Mouse (Mus musculus): ENCODE data around the gene Olfr376.

The Olfr376 gene

DNA sequence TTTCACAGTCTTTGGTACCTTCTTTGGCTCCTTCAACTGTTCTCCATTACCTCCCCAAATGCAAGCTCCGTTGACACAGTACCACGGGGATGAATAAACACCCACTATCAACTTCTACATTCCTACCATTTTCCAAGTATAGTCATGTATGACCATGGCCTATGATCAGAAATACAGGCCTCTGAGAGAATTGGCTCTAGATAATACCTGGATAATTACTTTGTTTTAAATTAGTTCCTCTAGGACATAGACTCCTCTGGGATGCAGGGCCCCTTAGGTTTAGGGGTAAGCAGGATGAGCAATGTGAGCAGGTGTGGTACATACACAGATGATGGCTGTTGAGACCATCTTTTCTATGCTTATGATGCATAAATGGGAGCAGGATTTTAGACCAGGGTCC lies at the start of gene Olfr376:
TSS of gene Olfr376 (plus strand) at position 301 of the 400 bp plus-strand sequence.
- DNase-seq (ENCODE audit: low read depth, low spot score), result no peak

DNA sequence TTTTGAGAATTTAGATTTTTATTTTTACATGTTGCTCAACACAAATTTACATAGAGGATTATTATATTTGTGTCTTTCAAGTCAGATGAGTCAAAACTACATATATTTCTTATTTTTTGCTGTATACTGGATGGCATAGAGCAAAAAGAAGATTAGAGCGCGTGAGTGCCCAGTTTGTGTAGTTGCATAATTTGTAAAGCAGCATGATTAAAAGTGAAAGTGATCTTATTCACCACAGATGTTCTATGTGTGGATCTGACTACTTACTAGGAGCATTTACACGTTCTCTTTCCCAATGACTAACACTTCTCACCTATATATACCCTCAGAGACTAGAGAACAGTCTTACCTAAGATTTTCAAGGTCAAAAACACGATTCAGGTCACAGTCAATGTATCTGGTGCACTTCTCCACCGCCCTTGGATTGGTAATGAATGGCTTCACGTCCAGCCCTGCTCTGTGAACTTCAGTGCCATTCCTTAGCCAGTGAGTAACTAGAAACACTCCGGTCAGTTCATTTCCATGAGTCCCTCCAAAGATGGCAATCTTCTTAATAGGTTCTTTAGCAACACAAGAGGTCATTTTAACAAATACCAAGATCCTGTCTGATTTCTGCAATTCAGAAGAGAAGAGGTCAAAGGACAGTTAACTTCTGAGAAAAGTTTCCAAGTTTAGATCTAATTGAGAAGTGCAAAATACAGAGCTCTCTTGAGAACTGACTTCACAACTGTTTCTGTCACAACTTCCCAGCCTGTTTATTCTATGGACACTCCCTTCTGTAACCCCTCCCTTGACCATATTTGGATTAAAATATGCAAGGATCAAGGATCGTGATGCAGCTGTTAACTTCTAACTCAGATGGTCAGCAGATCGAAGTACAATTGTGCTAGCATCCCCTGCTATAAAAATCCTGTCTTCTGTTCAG lies 46.9 kb upstream of the Olfr376 start:
- DNase-seq (ENCODE audit: low read depth, low spot score), result no peak

DNA sequence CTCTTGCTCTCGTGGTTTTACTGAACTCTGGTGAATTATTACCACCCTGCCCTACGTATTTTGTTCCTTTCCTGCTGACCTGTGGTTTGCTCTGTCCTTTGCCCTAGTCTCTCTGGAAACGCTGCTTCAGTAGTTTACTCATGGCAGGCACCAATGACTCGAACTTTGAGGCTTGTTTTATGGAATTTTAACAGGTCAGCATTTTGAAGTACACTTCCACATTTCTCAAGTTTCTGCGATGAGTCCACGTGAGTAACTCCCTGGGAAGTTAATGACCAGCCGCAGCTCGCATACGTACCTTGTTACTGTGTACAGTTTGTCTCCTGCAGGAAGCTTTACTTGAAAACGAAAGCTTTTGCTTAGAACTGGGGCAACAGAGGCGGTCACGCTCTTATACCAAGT lies 44.6 kb upstream of the Olfr376 start:
- no peak for DNase-seq (ENCODE audit: low read depth, low spot score)

DNA sequence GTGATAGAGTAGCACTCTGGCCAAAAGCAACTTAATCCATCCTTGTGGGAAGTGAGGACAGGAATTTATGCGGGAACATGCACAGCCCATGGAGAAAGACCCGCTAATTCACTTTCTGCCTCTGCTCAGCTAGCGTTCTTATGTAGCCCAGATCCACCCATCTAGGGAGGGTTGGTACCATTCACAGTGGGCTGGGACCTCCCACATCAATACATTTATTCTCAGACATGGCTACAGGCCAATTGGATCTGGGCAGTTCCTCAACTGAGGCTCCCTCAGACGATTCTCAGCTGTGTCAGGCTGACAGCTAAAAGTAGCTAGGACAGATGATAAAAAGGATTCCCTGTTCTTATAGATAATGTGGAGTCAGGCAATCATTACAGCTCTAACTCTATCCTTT lies 43.7 kb upstream of the Olfr376 start:
- no peak for DNase-seq (ENCODE audit: low read depth, low spot score)

DNA sequence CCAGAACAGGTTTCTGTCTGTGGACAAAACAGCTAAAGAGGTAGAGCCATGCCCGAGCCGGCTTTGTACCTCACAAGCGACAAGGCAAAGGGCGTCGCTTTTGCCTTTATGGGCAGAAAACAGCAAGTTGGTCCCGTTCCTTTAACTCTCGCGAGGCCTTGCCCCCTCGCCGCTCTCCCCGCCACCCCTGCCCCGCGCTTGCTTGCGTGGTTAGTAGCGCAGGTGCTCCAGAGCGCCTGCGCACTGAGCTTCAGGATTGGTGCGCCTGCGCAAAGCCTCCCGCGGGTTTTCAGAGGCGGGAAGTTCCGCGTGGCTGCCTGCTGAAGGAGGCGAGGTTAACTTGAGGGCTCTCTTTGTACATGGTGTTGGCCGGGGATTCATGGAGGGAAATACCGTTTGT lies 41.6 kb upstream of the Olfr376 start, which contains the start of the genes Aspa, Gm49340 and Spata22:
TSS of gene Aspa (minus strand) at position 155 of the 400 bp plus-strand sequence.
TSS of gene Gm49340 (plus strand) at position 300 of the 400 bp plus-strand sequence.
TSS of gene Spata22 (plus strand) at position 300 of the 400 bp plus-strand sequence.
- no peak for DNase-seq (ENCODE audit: low read depth, low spot score)

DNA sequence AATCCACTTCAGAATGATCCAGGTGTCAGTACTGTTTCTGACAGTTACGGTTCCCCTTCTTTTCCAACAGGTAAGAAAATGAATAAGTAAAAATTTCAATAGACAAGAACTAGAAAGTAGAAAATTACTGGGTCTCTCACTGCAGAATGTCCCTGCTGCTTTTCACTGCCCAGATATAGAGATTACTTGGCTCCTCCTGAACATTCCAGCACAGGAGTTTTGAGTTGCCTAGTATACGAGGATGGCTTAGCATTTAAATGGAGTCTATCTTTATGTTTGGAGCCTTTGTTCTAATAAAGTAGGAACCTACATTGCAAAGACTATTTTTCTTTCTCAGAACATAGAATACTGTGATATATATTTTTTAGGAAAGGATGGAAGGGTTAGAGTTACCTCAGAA lies 37.7 kb upstream of the Olfr376 start:
- DNase-seq (ENCODE audit: low read depth, low spot score), result no peak

DNA sequence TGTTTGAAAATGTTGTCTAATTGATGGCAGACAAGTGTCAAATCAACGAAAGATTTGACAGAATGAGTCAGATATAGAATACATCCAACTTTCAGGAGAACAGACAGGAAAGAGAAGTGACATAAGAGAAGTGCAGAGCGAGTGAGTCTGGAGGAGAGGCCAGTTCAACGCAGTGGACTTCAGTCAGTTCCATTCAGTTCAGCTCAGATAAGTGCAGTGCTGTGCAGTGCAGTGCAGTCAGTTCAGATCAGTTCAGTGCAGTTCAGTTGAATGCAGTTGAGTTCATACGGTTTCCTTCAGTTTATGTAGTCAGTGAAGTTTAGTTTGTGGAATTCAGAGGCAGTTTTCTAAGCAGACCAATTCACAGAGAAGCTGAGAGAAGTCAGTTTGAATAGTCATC lies 34.1 kb upstream of the Olfr376 start:
- DNase-seq (ENCODE audit: low read depth, low spot score), result no peak

DNA sequence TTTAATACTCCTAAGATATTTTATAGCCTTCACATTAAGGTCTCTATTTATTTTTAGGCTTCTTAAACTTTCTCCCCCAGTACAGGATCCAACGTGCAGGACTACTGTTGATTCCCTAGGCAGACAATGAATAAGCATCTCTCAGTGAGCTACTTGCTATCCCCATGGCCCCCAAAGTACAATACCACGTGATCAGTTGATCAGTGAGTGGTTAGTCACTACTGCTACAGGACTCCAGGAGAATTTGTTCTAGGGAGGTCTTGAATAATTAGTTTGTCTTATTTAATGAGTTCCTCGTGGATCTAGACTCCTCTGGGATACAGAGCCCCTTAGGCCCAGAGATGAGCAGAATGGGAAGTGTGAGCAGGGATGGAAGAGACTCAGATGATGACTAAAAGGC lies 20.6 kb upstream of the Olfr376 start, which contains the start of gene Olfr20:
TSS of gene Olfr20 (plus strand) at position 301 of the 400 bp plus-strand sequence.
- no peak for DNase-seq (ENCODE audit: low read depth, low spot score)

DNA sequence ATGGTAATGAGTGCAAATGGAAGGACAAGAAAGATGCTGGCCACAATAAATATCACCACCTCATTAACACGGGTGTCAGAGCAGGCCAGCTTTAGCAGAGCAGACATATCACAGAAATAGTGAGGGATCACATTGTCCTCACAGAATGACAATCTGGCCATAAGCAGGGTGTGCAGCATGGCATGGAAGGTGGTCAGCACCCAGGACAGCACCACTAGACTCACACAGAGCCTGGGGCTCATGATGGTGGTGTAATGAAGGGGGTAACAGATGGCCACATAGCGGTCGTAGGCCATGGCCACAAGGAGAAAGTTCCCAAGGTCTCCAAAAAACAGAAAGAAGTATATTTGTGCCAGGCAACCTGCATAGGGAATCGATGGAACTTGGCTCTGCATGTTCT lies 24.3 kb downstream of the Olfr376 start:
- DNase-seq (ENCODE audit: low read depth, low spot score), result no peak

DNA sequence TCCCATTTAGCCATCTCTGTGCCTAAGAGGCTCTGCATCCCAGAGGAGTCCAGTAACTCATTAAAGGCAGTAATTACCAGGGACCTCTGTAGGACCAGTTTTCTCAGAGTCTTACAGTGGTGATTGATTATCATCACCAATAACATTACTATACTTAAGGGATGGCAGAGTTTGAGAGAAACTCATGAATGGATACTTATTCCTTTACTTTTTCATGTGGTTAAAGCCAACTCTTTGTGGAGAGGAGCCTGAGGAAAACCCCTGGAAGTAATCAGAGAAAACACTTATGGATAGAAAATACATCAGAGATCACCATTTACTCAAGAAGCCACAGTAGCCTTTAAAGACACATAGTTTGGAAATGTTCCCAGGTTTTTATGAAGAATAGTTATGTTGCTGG lies 28.5 kb downstream of the Olfr376 start, which contains the start of gene Olfr1:
TSS of gene Olfr1 (minus strand) at position 101 of the 400 bp plus-strand sequence.
- no peak for DNase-seq (ENCODE audit: low read depth, low spot score)
